Mouse (Mus musculus) megakaryocyte, embryonic 14.5 days (primary cell): ENCODE measurements at regions not wholly inside any gene's neighbourhood (a gene's known extent, or its start where the extent isn't known, plus 50 kb on each side); places are given as distances from the start of the nearest gene placed in this dataset.

Experiments
- FLI1 ChIP-seq: IDR thresholded peaks from 2 replicates; pipeline ENCODE4 v1.6.1; 2012; ENCODE audit warnings: low read length, inconsistent platforms, mixed read lengths
- GATA1 ChIP-seq: IDR thresholded peaks from 3 replicates; pipeline ENCODE4 v1.6.1; 2012; ENCODE audit warnings: mixed read lengths, low read length, inconsistent platforms, borderline replicate concordance

- TF ChIP-seq GATA1 (no peak), FLI1 (no peak)
Measured at GRCm38 (mm10) chr14:33759656-33760055, 163.7 kb upstream of the Gdf10 start.
